Comparison of ENCODE assay signal across 10 mouse cellular contexts in genomic region chr2:35504417-35504776, GRCm38 (mm10). TPM values are rescaled to one million over a fixed set of nuclear protein-coding genes. Genes with fewer than 3 reads are reported as not detected.
DNase-seq lines count a peak whose midpoint lies in the region; ATAC-seq and TF ChIP-seq lines count a peak whose summit lies in the region.
"Had no signal": no experiment of that assay in that cellular context is flagged by ENCODE, and none has a peak within 500 bp of the region (broad histone marks: within the 10 kb centered on the region; RNA-seq: fewer than 3 reads in every experiment).

No protein-coding gene starts in this region.

- peaks cover 5% of the 10 kb centered on the region; the same call in 1 of the 2 replicates for H3K9me3 ChIP-seq in heart, embryonic 16.5 days (replicated peaks; ENCODE audit: control insufficient read depth, low read length)
- no peaks in the 10 kb centered on the region for H3K9me3 ChIP-seq in limb, embryonic 15.5 days

- 36% methylated on average over 7 of the region's 7 CpGs for WGBS in heart, embryonic 16.5 days
- 17% methylated on average over 7 of the region's 7 CpGs for WGBS in thymus, adult 2 months
- 38% methylated on average over 7 of the region's 7 CpGs for WGBS in limb, embryonic 15.5 days

- H3K4me1 ChIP-seq in heart, embryonic 16.5 days (ENCODE audit: control insufficient read depth, insufficient read depth, low read length) = peaks cover 51% of the 10 kb centered on the region
- H3K4me1 ChIP-seq in thymus, adult 2 months (replicated peaks; ENCODE audit: control insufficient read depth, insufficient read depth, low read length) = peaks cover 69% of the 10 kb centered on the region
- peaks cover 66% of the 10 kb centered on the region for H3K4me1 ChIP-seq in limb, embryonic 15.5 days

- no peak for ATAC-seq in heart, embryonic 16.5 days (replicated peaks; ENCODE audit: extremely low read depth, insufficient read depth, low FRiP score)
- no peak for ATAC-seq in limb, embryonic 15.5 days (ENCODE audit: insufficient number of reproducible peaks, low FRiP score, low TSS enrichment, low read depth)
- ATAC-seq: midbrain, embryonic 16.5 days had no signal

- no peak overlapping the region for H3K4me3 ChIP-seq in heart, embryonic 16.5 days (ENCODE audit: low read length)
- H3K4me3 ChIP-seq in thymus, adult 2 months (ENCODE audit: control insufficient read depth, insufficient read depth, low read length) = no peak overlapping the region
- H3K4me3 ChIP-seq in limb, embryonic 15.5 days = no peak overlapping the region

- H3K9ac ChIP-seq in heart, embryonic 16.5 days (ENCODE audit: low read length) = no peak overlapping the region; the same call in 1 of the 2 replicates
- no peak overlapping the region for H3K9ac ChIP-seq in limb, embryonic 15.5 days

- TF ChIP-seq POLR2A in thymus, adult 2 months (IDR thresholded peaks at IDR 0.05; ENCODE audit: control insufficient read depth, extremely low read depth, insufficient read depth, low read length, poor library complexity) = no peak

- H3K36me3 ChIP-seq in heart, embryonic 16.5 days (ENCODE audit: control insufficient read depth, insufficient read depth) = no peaks in the 10 kb centered on the region
- H3K36me3 ChIP-seq in thymus, adult 2 months (ENCODE audit: control insufficient read depth, insufficient read depth, low read length) = no peaks in the 10 kb centered on the region
- H3K36me3 ChIP-seq in limb, embryonic 15.5 days = no peaks in the 10 kb centered on the region

- no peak for DNase-seq in heart, adult 18-20 months
- no peak for DNase-seq in thymus, adult 2 months
- DNase-seq in thymus, postnatal 10 days (ENCODE audit: low spot score in 2 of 2) = no peak
- no peak for DNase-seq in natural killer cell, adult 2 months (ENCODE audit: low spot score in 2 of 2)
- DNase-seq in layer of hippocampus, postnatal 14 days (ENCODE audit: low spot score in 2 of 2) = no peak
- no peak for DNase-seq in gastrocnemius, postnatal 4 days (ENCODE audit: low spot score in 2 of 2)

- H3K27ac ChIP-seq in heart, embryonic 16.5 days (ENCODE audit: low read length) = peak overlapping the region; percentile 90
- peak overlapping the region; percentile 98 for H3K27ac ChIP-seq in thymus, adult 2 months (ENCODE audit: control insufficient read depth, insufficient read depth, low read length)
- peak overlapping the region; percentile 78 for H3K27ac ChIP-seq in limb, embryonic 15.5 days

- H3K4me2 ChIP-seq in heart, embryonic 16.5 days (ENCODE audit: low read depth, low read length) = 0 out of 2 replicates have a peak overlapping the region, but pooled peaks have one; percentile 3
- H3K4me2 ChIP-seq in limb, embryonic 15.5 days = no peak overlapping the region

- no peak for TF ChIP-seq CTCF in thymus, adult 2 months (IDR thresholded peaks at IDR 0.05; ENCODE audit: borderline replicate concordance, control insufficient read depth, extremely low read depth, insufficient read depth, low read length, poor library complexity)

- no peaks in the 10 kb centered on the region for H3K27me3 ChIP-seq in heart, embryonic 16.5 days (ENCODE audit: control insufficient read depth, insufficient read depth, low read length)
- no peaks in the 10 kb centered on the region for H3K27me3 ChIP-seq in thymus, adult 2 months (ENCODE audit: control insufficient read depth, insufficient read depth, low read length)
- no peaks in the 10 kb centered on the region for H3K27me3 ChIP-seq in limb, embryonic 15.5 days
- H3K27me3 ChIP-seq: CH12.LX had no signal

RNA-seq across cellular contexts. Expression of gene Ggta1, which starts 41.4 kb away (rescaled TPM):
- polyA plus RNA-seq in heart, embryonic 16.5 days (2015; fragmentation: Nextera tagmentation; extraction: Ambion mirVana) = 28.6 and 30.9 TPM in 2 replicates
- total RNA-seq in heart, adult 18-20 months (2021) = 10 to 100 TPM; 13.6 to 17.0 TPM
- polyA plus RNA-seq in thymus, adult 2 months (2012; rRNA removed) = 22.4 and 33.0 TPM in 2 replicates
- polyA plus RNA-seq in limb, embryonic 15.5 days (2015; fragmentation: Nextera tagmentation; extraction: Ambion mirVana) = 34.2 and 37.5 TPM in 2 replicates
- 1 to 10 TPM; 2.8 to 3.8 TPM for total RNA-seq in layer of hippocampus, postnatal 14 days (2021)
- 10 to 100 TPM; 21.0 to 25.4 TPM for total RNA-seq in gastrocnemius, postnatal 4 days (2021)

RNA-seq across cellular contexts. Expression of gene Dab2ip, which starts 53.7 kb away (rescaled TPM):
- polyA plus RNA-seq in heart, embryonic 16.5 days (2015; fragmentation: Nextera tagmentation; extraction: Ambion mirVana) = 27.1 and 32.9 TPM in 2 replicates
- 10 to 100 TPM; 42.4 to 44.1 TPM for total RNA-seq in heart, adult 18-20 months (2021)
- polyA plus RNA-seq in thymus, adult 2 months (2012; rRNA removed) = 36.2 and 38.8 TPM in 2 replicates
- polyA plus RNA-seq in limb, embryonic 15.5 days (2015; fragmentation: Nextera tagmentation; extraction: Ambion mirVana) = 57.8 and 60.6 TPM in 2 replicates
- 100 to 1,000 TPM; 113 to 114 TPM for total RNA-seq in layer of hippocampus, postnatal 14 days (2021)
- 10 to 100 TPM; 72.7 to 80.4 TPM for total RNA-seq in gastrocnemius, postnatal 4 days (2021)
